Mouse (Mus musculus): ENCODE results near the gene Usp47.

Gene Usp47

DNA sequence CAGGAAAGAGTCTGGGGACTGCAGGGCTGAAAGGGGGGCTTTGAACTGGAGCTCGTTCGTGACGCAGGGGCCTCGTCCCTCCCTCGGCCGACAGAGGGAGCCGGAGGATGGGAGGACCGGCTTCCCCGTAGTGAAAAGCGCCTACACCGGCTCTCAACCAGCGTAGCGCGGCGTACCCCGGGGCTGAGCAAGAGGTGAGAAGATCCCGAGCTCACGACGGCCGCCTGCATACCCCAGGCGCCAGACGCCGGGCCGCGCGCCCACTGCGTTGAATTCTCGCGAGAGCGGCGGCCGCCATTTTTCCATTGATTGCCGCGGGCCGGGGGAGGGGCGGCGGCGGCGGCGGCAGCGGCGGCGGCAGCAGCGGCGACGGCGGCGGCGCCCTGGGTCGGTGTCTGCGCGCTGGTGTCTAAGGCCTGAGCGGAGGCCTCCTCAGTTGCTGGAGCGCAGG, at the start of gene Usp47:
Usp47 (plus strand) TSS at position 355 of the 451 bp plus-strand sequence.
- peak; percentile 93 for DNase-seq

DNA sequence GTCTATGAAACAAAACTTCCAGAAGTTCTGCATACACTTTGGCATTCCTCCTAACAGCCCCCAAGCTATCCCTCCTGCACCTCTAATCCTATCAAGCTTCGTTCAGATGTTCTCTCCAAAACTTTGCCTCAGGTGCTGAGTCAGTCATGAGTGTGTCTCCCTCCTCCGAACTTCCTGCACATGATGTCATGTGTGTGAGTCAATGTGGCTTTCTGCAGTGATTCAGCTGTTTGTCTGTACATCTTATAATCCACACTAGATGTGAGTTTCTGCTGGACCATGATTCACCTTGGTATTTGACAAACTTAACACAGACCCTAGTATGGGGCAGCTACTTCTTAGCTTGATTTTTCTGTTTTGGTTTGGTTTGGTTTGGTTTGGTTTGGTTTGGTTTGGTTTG, 46.9 kb upstream of the Usp47 start:
- no peak for DNase-seq

DNA sequence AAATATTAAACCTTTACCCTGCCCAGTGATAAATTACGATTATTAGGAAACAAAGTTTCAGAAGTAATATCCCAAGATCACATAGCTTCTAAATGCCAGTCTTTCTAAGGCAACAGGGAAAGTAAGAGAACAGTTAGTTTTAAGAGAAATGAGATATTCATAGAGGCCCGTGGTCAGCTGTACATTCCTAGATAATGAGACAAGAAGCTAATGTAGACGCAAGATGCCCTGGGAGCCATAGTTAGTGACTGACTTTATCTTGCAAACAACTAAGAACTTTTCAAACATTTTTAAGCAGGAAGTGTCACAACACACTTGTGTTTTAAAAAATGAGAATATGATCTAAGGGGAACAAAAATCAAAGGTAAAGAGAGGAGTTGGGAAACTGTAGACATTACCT, 45.4 kb upstream of the Usp47 start:
- DNase-seq, result no peak

DNA sequence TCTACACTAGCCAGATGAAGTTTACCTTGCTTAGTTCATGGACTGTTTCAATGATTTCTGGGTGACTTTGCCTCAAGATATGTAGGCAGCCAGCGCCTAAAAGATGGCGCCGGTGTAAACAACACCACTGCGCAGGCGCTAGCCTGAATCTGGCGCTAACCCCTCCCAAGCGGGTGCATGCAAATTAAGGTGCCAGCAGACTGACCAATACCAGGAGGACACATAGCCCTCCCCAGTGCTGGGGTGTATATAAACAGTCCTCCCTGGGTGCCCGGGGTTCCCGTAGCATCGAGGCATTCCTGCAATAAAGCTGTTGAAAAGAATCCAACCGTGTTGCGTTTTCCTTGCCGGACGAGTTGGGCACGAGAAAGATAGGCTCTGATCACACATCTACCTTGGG, 41.0 kb upstream of the Usp47 start:
- no peak for DNase-seq

DNA sequence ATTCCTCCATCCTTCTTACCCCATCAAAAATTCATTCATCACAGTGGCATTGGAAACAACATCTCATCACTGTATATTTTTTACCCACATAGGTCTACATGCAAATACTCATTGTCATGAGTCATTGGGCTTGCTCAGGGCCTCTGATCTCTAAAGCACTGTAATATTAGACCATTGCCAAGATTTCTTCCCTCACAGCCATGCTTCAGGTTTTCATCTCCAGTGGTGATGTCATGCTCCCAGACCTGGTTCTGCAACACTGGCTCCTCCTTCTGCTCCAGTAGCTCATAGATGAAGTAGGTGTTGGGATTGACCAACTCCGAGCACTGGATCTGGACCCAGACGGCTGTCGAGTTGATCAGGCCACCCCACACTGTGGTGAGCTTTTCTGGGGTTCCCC, 38.8 kb upstream of the Usp47 start:
- no peak for DNase-seq

DNA sequence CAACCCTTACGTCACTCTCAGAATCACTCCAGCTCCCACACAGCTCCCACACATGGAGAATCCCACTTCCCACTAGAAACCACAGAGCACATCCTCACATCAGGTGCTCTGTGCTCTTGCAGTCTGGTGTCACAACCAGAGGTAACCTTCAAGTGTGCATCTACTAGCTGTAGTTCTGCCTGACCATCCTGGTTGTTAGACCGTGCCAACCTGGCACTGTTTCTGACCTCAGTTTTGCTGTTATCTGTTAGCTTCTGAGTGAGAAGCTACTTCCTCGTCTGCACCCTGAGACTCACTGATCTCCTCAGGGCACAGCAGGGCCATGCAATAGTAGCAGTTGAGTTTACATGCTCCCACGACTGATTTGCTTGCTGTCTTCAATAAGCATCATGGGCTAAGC, 38.0 kb upstream of the Usp47 start:
- DNase-seq, result no peak

DNA sequence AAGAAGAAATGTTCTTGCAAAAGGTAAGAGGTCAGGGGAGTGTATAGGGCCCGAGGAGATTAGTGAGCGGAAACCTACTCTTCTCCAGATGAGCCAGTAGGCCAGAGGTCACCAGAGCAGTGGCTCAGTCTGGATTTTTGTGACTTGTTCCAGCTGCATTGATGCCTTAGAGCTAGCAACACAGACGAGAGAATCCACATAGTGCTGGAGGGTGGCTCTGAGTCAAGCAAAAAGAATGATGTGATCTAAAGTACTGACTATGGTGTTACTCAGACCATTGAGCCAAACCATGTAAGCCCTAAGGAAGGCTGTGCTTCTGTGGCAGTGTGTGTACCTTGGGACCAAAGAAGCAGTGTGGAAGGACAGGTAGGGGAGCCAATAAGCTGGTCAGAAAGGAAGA, 36.4 kb upstream of the Usp47 start:
- DNase-seq, result no peak

DNA sequence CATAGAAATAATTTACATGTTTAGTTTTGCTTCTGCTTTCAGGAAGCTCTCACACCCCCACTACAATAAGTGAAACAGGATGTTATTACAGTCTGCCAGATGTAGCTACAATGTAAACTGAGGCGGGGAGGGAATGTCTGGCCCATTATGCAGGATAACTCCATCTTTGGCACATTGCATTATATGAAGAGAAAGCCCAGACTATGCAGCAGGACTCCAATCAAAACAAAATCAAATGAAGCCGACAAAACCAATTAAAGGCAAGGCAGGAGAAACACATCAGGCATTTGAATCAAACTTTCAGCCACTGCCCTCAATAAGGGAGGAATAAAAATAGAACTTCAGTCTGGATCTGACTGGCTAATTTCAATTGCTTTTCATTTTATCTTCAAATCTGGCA, 25.9 kb upstream of the Usp47 start:
- DNase-seq, result no peak

DNA sequence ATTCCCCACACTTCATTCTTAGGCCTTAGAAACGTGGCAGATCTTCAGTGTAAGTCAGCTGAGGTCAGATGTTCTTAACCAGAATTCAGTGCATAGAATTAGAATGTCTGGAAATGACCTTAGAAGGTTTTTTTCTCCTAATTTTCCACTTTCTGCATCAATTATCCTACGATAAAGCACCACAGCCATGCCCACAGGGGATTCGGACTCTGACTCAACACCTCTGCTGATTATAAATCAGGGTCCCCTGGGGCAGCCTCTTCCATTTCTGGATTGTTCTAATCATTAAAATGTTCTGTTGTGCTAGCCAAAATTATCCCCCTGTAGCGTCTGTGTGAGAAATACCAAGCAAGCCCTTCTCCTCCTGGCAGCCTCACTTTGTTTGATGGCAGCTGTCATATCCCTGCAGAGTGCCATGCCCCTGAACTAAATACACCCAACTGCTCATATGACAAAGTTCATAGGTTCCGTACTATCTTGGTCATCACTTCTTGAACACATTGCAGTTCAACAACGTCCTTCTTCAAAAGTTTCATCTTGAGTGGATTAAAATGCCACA, 24.8 kb upstream of the Usp47 start:
- DNase-seq, result no peak

DNA sequence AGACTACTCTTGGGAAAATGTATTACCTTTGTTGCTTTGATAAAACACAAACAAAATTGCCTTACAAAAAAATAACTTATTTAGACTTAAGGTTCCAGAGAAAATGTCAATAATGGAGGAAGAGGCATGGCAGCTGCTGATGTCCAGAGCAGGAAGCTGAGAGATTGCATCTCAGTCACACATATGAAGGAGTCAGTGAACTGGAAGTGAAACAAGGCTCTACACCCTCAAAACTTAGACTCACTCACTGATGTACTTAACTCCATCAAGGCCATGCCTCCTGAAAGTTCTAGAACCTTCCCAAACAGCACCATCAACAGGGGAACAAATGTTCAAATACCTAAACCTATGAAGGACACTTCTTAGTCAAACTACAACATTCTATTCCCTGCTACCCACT, 23.9 kb upstream of the Usp47 start:
- no peak for DNase-seq

DNA sequence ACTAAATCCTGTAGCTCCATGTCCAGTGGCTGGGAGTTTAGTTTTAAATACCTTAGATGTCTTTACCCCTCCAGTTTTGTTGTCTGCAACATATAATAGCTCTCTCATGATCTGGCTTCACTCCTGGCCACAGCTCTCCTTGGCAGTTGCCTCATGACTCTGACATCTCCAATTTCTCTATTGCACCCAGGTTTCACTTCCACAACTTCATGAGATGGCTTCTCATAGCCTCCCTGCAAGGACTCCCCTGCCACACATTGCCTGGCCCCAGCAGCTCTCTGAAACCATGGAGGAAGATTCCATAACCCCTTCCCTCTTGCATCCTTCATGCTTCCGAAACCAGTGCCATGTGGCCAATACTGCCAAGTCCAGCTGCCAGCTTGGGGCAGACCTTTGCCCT, 23.1 kb upstream of the Usp47 start:
- DNase-seq, result no peak

DNA sequence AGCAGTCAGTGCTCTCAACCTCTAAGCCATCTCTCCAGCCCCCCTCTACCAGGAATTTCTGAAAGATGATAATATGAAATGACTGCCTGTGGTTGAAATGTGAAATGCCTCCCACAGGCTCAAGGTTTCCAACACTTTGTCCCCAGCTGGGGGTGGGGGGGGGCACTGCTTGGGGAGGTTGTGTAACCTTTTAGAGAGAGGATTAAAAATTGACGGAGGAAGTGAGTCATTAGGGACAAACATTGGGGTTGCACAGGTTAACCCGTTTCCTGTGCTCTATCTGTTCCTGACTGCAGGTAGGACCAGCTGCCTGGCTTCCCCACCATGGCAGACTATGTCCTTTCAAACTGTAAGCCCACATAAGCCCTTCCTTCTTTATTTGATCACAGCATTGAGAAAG, 12.8 kb upstream of the Usp47 start:
- no peak for DNase-seq

DNA sequence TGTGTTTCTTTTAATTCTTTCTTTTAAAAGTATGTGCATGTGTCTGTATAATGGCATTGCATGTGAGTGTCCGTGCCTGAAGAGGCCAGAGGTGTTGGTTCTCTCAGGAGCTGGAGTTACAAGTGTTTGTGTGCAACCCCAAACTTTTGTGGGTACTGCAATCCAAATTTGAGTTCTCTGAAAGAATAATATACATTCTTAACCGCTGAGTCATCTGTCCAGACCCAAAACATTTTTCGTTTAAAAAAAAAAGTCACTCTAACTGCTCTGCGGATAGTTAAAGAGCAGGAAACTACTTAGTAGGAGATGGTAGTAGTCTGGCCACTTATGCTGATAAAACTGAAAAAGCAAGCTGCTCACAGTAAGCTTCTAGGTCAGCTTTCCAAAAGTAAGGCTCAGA, 12.3 kb upstream of the Usp47 start:
- DNase-seq, result no peak

DNA sequence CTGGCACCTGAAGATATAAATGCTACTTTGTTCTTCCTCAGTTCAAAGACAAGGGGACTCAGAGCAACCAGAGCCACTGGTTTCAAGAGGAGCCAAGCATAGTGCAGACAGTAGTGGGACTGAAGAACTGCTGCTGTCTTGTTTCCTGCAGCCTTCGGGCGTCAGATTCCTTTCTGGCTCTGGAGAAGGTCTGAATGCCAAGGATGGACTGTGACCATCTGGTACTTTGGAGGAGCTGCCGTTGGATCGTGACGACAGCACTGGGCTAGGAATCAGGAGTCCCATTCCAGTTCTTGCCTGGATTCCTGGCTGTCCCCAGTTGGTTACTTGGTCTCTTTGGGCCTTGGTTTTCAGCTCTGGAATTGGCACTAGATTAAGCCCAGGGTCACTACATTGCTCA, 11.2 kb upstream of the Usp47 start:
- no peak for DNase-seq

DNA sequence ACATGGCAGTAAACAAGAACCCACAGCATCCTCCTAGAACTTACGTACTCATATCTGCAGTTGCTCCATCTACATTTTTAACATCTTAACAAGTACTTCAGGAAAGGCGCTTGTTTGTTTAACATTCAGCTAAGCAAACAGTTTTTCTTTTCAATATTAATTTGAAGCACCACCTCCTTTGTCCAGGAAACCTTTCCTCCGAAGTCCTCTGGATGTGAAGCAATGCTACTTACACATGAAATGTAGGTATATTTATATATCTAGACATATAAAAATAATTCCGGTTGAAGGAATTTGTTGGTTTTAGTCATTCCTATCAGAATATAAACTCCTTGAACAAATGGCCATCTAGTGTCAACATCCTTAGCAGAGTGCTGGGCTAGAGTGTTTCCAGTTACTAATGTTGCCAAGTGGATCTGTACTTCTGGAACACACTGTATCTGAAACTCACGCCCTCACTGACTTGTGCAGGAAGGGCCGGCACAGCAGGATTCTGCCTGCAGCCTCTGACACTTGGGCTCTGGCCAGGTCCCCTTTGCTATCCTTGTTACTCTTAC, 10.6 kb upstream of the Usp47 start:
- DNase-seq, result no peak

DNA sequence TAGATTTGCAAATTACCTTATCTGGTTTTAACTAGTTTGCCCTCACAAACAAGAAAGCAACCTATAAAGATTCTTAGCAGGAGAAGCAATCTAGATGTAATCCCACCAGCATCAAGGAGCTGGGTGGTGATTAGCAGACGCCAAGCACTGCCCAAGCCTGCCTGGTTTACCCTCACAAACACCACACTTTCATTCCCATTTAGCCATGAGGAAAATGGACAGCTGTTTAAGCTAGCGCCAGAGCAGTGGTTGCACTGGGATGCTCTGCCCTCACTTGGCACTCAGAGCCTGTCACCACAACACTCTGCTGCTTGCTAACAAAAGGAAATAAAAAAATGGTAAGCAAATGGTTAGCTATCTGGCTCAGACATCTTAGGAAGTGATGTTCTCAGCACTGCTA, 9.2 kb upstream of the Usp47 start:
- no peak for DNase-seq

DNA sequence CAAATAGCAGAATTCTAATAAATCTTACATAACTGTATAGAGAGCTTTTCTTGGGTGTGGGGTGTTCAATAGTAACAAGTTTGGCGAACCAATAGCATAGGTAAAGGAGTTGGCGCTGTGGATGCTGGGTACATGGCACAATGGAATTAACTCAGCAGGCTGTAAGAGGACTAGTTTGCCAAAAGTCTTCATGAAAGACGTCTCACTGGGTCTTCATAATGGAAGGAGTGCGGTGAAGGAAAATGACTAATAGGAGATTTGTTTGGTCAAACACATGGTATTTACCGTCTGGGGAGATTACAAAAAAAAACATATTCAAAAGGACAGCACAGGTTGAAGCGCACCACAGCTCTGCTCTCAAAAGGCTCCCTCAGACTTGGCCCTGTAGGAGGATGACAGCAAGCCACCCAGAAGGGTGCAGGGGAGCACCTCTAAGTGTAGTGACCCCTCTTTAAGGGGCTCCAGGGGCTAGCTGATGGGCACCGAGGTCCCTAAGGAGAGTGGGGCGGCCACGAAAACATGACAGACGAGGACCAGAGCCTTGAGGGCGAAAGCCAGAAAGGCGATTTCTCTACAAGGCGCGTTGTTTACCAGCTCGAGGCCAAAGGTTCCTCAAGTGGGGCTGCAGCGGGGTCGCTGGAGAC, 676 bp upstream of the Usp47 start:
- DNase-seq, result no peak

DNA sequence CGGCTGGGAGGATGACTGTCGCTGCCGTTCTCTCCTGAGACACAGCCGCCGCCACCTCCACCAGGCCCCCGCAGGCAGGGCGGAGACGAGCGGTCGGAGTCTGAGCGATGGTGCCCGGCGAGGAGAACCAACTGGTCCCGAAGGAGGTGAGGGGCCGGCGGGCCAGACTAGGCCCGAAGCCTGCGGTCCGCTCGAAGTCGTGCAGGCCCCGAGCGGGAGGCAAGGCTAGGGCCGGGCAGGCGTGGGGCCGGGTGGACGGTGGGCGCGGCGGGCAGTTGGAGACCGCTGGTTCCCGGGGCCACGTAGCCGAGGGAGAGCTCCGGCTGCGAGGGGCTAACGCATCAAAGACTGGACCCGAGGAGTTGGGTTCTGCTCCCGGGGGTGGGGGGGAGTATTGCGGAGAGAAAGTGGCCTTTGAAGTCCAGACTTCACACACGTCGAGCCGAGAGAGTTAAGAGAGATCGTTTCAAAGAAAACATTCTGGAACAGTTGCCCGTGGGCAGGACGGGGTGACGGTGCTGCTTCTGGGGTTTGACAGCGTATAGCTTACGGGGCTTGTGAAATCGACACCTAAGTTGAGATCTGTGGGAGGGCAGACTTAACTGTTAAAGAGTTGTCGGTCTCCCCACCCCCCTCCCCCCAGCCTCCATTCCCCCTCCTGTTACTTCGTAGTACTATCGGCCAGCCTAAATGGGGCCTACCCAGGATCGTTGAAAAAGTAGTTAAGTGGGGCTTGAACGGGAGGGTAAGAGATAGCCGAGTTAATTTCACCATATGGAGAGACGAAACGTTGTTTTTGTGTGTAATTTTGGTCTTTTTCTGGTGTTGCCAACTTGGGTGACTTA, 519 bp downstream of the Usp47 start:
- DNase-seq, result peak; percentile 64

DNA sequence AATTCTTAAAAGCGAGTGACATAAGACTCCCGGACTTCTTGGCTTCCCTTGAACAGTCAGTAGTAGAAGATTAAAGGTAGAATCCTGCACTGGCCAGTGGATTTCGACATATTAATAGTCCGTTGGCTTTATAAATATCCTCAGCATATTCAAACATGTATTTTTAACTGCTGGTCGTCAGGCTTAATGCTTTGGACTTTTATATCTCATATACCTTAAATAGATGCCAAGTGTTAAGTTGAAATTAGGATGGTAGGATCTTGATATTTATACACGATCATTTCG, 1.1 kb downstream of the Usp47 start:
- DNase-seq, result no peak

DNA sequence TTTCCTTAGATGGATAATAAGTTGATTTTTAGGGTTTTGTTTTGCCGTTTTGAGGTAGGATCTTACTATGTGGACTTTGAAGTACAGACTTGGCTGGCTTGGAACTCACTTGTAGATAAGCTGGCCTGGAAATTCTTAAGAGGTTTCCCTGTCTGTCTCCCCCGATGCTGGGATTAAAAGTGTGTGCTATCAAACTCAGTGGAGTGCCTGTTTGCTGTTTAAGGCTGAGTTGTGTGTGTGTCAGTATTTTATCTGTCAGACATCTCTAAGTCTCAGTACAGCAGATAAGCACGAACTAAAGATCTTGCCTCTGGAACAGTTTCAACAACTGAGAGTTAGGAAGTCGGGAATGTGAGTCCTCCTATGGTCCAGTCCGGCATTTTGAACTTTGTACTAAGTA, 1.6 kb downstream of the Usp47 start:
- no peak for DNase-seq

DNA sequence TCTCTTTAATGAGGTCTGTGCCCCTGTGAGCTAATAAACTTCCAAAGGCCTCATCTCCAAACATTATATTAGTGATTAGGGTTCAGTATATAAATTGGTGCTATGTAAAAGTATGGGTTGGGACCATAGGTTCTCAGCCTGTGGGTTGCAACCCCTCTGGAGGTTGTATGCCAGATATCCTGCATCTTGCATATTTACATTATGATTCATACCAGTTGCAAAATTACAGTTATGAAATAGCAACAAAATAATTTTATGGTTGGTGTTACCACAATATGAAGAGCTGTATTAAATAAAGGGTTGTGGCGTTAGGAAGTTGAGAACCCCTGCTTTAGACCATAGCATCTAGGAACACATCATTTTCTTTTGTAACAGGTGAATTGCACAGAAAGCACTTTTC, 7.3 kb downstream of the Usp47 start:
- no peak for DNase-seq

DNA sequence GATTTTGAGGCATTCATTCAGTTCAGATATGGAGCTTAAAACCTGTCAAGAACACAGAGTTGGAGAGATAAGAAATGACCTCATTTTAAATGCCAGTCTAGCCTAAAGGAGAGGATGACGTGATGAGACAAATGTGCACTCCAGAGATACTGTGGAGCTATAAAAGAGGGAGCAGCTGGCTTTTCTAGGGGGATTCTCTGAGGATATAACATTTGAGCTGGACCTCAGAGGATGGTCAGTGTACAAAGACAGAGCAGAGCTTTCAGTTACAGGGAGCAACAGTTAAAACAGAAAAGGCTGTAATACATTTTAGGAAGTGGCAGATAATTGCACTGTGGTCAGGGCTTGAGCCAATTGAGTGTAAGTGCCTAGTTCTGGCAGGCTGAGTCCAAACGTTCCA, 12.5 kb downstream of the Usp47 start:
- peak; percentile 23 for DNase-seq

DNA sequence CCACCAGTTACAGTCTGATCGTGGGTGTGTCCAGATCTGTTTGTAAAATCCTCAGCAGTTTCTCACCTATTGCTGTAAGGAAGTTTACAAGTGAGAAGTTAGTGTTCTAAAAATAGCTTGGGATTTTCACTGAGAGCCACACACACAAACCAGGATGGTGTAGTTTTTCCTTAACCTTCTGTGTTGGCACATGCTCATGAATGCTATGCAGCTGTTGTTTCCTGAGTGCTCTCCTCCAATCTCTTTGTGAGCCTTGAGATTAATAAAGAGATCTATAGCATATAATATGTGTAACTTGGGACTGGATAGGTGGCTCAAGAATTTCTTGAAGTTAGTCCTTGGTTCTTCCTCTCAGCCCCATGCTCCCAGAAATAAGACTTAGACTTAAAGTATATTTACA, 13.3 kb downstream of the Usp47 start:
- DNase-seq, result no peak

DNA sequence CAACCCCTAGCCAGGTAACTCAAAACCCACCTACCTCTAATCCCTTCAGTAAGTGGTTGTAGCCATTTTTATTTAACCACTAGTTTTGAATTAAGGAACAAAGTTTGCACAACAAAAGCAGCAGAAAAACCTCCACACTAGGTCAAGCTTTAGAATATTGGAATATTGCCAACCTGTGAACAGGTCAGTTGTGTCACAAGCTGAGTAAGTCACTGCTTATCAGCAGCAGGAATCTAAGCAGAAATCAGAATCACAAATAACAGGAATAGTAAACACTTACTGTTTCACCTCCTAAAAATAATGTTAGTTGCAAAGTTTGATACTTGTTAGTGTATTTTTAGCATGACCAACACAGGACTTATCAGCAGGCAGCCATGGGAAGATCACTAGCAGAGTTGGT, 17.0 kb downstream of the Usp47 start:
- DNase-seq, result no peak
